Mouse (Mus musculus) central nervous system, embryonic 14 days (tissue): Measurements from ENCODE around the gene Olfr16. TPM values are rescaled to one million over a fixed set of nuclear protein-coding genes. Genes with fewer than 3 reads are reported as not detected.

Experiments
- polyA plus RNA-seq: library from polyadenylated mRNA; depleted of rRNA; stranded (reverse); fragments of >200 nt; gene quantifications from 2 replicates; pipeline ENCODE4 v1.2.3, GENCODE M21; 2012; rRNA removed

Olfr16 gene
- polyA plus RNA-seq = not detected in 2 replicates

GRCm38 (mm10) chr1:172950160-172950559 lies at the start of gene Olfr16:
Gene Olfr16, plus strand, starts transcription at chr1:172950409.

Other genes starting within 250 kb of the Olfr16 start
- gene Apcs, start 55.4 kb upstream of the Olfr16 start, polyA plus RNA-seq = not detected in 2 replicates
- not detected in 2 replicates for gene Olfr1408, start 187.0 kb downstream of the Olfr16 start, polyA plus RNA-seq
- gene Olfr1406, start 240.2 kb downstream of the Olfr16 start, polyA plus RNA-seq = not detected in 2 replicates
- gene Olfr218, start 247.4 kb downstream of the Olfr16 start, polyA plus RNA-seq = not detected in 2 replicates